Mouse (Mus musculus) lung, embryonic 16.5 days (tissue): ENCODE results near the gene Etl4. TPM values are rescaled to one million over a fixed set of nuclear protein-coding genes. Genes with fewer than 3 reads are reported as not detected.
"Not testable (repeated sequence)": the region's sequence is repeated elsewhere in the genome, so short reads cannot be mapped to it uniquely, and the experiment has no call there.

Experiments
- ATAC-seq: fragments of 200-750 bp; cut with Nextera tagmentation; 2 replicates; pipeline ENCODE4 v1.8.0; 2017; ENCODE audit warnings: low read depth, mild to moderate bottlenecking, moderate library complexity
- H3K27ac ChIP-seq: fragments of 300-500 bp; sonication (generic); 2 replicates; pipeline ENCODE4 v1.5.1; 2014; ENCODE audit warnings: mild to moderate bottlenecking, control low read depth, low read length
- H3K27me3 ChIP-seq: fragments of 300-500 bp; sonication (generic); 2 replicates; pipeline ENCODE4 v1.6.1; 2014; ENCODE audit warnings: low read depth, low read length, mixed read lengths; ENCODE audit not compliant: control insufficient read depth, insufficient read depth
- H3K36me3 ChIP-seq: fragments of 300-500 bp; sonication (generic); 2 replicates; pipeline ENCODE4 v1.6.1; 2014; ENCODE audit warnings: low read length; ENCODE audit not compliant: control insufficient read depth, insufficient read depth
- H3K4me1 ChIP-seq: fragments of 300-500 bp; sonication (generic); replicated peaks from 2 replicates; pipeline ENCODE4 v1.6.1; 2014; ENCODE audit warnings: low read length, mixed read lengths; ENCODE audit not compliant: control insufficient read depth, insufficient read depth
- H3K4me2 ChIP-seq: fragments of 300-500 bp; sonication (generic); 2 replicates; pipeline ENCODE4 v1.6.1; 2014; ENCODE audit warnings: low read depth, low read length, control low read depth
- H3K4me3 ChIP-seq: fragments of 300-500 bp; sonication (generic); 2 replicates; pipeline ENCODE4 v1.5.1; 2014; ENCODE audit warnings: mild to moderate bottlenecking, low read length, control low read depth
- H3K9ac ChIP-seq: fragments of 300-500 bp; sonication (generic); 2 replicates; pipeline ENCODE4 v1.6.1; 2014; ENCODE audit warnings: low read length, control low read depth
- H3K9me3 ChIP-seq: fragments of 300-500 bp; sonication (generic); 2 replicates; pipeline ENCODE4 v1.6.1; 2016; ENCODE audit warnings: low read length; ENCODE audit not compliant: control insufficient read depth
- WGBS: fragments of 180-500 bp; shearing (Covaris S2); extraction: QIAGEN DNeasy Blood & Tissue Kit; methylation state at CpG from one replicate; pipeline ENCODE4 v1.1.7; 2014; 5-methylcytosine and 5-hydroxymethylcytosine counted together
- polyA plus RNA-seq: library from polyadenylated mRNA; unstranded; fragments of >200 nt; fragmentation: Nextera tagmentation; extraction: Ambion mirVana; gene quantifications from 2 replicates; pipeline ENCODE4 v1.2.1, GENCODE M21; 2015

Gene Etl4
- polyA plus RNA-seq, 1 experiment from 2014 or later: 28.2 TPM

DNA sequence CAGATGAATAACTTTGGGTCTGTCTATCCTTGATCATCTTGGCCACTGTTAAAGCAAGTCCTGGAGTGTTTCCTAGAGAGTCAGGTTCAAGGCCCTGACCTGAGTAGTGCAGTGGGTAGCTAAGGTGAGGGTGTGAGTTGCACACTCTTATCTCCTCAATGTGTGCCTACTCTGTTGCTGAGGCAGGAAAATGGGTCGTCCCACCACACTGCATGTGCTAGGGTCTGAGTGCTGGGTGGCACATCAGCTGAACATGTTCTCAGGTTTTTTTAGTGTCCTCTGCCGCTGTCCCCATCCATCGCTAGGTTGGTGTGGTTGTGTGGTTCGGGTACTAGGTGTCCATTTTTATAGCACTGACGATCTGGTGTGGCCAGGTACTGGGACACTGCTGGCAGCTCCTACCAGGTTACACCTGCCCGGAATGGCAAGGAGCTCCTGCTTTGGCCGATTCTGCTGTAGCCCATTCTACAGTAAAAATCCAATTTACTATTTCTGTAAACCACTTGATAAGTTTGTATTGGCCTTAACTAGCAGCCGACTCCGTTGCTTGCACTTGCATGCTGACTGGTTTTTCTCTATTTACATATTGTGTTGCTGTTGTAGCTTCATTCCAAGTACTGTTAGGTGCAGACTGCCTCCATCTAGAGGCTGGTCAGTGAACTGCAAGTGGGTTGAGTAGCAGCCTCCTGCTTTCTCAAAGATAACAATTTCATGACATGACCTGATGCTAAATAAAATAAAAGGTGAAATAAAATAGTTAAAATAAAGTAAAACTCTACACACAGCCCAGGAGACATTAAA, 763.4 kb downstream of the Etl4 start:
- no peak overlapping the region for H3K27ac ChIP-seq
- no peaks in the 10 kb centered on the region for H3K4me1 ChIP-seq
- H3K9ac ChIP-seq: no peak overlapping the region
- no peaks in the 10 kb centered on the region for H3K27me3 ChIP-seq
- no peak for ATAC-seq
- no peak overlapping the region for H3K4me3 ChIP-seq
- H3K4me2 ChIP-seq: no peak overlapping the region
- no peaks in the 10 kb centered on the region for H3K9me3 ChIP-seq
- 58% methylated on average over 9 of the region's 9 CpGs for WGBS
- no peaks in the 10 kb centered on the region for H3K36me3 ChIP-seq

DNA sequence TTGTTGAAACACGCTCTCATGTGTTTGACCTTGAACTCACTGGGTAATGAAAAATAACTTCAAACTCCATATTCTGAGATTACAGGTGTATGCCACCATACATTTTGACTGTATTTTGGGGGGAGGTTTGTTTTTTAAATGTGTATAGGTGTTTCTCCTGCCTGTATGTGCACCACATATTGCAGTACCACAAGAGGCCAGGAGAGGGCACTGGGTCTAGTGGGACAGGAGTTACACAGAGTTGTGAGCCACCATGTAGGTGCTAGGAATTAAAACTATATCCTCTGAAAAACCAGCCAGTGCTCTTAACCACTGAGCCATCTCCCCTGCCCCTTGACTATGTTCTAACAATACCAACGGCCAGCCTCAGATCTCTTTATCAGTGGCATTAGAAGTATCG, 766.8 kb downstream of the Etl4 start:
- no peak for ATAC-seq
- Histone ChIP-seq H3K27ac (no peak overlapping the region), H3K4me1 (no peaks in the 10 kb centered on the region), H3K9ac (no peak overlapping the region), H3K9me3 (no peaks in the 10 kb centered on the region), H3K27me3 (no peaks in the 10 kb centered on the region), H3K4me3 (no peak overlapping the region), H3K36me3 (no peaks in the 10 kb centered on the region), H3K4me2 (no peak overlapping the region)
- 91% methylated on average over 3 of the region's 3 CpGs for WGBS

- no peaks in the 10 kb centered on the region for H3K4me1 ChIP-seq
- no peak overlapping the region for H3K4me3 ChIP-seq
- no peaks in the 10 kb centered on the region for H3K9me3 ChIP-seq
- no peak overlapping the region for H3K9ac ChIP-seq
- no peaks in the 10 kb centered on the region for H3K36me3 ChIP-seq
- 47% methylated on average over 7 of the region's 7 CpGs for WGBS
- no peaks in the 10 kb centered on the region for H3K27me3 ChIP-seq
- no peak overlapping the region for H3K27ac ChIP-seq
- ATAC-seq: no peak
- H3K4me2 ChIP-seq: no peak overlapping the region
Observed at GRCm38 (mm10) chr2:20678793-20679192, 769.2 kb downstream of the Etl4 start.

GRCm38 (mm10) chr2:20682203-20682602, 772.6 kb downstream of the Etl4 start:
- ATAC-seq, H3K9me3 ChIP-seq, H3K4me3 ChIP-seq, H3K9ac ChIP-seq, H3K4me2 ChIP-seq, H3K27ac ChIP-seq, H3K36me3 ChIP-seq, H3K27me3 ChIP-seq, H3K4me1 ChIP-seq: not testable (repeated sequence)
- 90% methylated on average over 6 of the region's 6 CpGs for WGBS

DNA sequence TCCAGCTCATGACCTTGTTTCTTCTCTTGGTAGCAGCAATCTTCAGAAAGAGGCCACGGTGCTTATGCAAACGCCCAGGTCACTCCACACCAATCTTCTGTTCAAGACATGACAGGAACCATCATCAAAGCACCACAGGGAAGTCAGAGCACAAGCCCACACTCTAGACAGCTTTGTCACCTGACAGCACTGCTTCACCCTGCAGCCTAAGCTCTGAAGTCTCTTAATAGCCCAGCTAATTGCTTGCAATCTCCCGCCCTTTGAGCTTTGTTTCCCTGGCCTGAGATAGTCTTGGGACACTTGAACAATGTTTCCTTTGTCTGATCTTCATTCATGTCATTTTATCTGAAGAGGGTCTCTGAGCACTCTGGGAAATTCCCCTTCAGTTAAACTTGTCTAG, 779.8 kb downstream of the Etl4 start:
- H3K36me3 ChIP-seq: no peaks in the 10 kb centered on the region
- WGBS: 40% methylated on average over 3 of the region's 3 CpGs
- no peak overlapping the region for H3K4me2 ChIP-seq
- H3K4me1 ChIP-seq: no peaks in the 10 kb centered on the region
- H3K4me3 ChIP-seq: no peak overlapping the region
- no peak overlapping the region for H3K9ac ChIP-seq
- H3K27me3 ChIP-seq: no peaks in the 10 kb centered on the region
- no peaks in the 10 kb centered on the region for H3K9me3 ChIP-seq
- no peak for ATAC-seq
- H3K27ac ChIP-seq: no peak overlapping the region

DNA sequence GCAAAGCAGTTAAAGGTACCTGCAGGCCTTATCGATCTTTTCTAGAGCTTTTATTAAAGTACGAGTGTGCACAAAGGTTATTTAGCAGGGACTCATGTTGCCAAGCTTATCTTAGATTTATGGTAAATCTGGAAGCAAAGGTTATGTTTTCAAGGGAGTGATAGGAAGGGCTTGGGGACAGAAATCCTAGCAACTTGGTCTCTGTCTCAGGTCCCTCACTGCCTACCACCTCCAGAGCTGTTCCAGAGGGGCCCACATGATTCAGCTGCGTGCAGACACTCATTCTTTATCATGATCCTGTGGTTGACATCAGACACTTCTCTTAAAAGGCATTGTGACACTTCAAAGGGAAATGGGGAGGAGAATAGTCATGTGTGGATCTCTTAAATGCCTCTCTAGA, 783.3 kb downstream of the Etl4 start:
- ATAC-seq: no peak
- no peaks in the 10 kb centered on the region for H3K9me3 ChIP-seq
- H3K4me1 ChIP-seq: no peaks in the 10 kb centered on the region
- no peak overlapping the region for H3K27ac ChIP-seq
- no peaks in the 10 kb centered on the region for H3K27me3 ChIP-seq
- H3K4me2 ChIP-seq: no peak overlapping the region
- WGBS: 63% methylated on average over 3 of the region's 3 CpGs
- no peaks in the 10 kb centered on the region for H3K36me3 ChIP-seq
- H3K9ac ChIP-seq: no peak overlapping the region
- no peak overlapping the region for H3K4me3 ChIP-seq

DNA sequence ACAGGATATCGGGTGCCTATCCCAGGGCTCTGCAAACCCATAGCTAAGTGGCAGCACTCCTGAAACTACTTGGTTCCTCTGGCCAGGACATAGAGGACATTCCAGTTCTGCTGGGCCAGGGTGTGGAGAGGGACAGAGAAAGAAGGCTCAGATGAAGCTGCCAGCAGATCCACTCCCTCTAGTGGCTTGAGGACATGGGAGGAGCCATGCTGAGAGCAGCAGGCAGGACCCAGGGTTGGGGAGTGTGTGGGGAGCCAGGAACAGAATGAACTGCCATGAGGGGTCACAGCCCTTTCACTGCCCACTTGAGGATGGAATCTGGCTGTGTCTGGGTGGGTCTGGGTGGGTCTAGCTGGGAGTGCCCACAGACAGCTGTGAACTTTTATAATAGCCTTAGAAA, 784.2 kb downstream of the Etl4 start:
- Histone ChIP-seq H3K4me2 (no peak overlapping the region), H3K27me3 (no peaks in the 10 kb centered on the region), H3K27ac (no peak overlapping the region), H3K9me3 (no peaks in the 10 kb centered on the region), H3K9ac (no peak overlapping the region), H3K36me3 (no peaks in the 10 kb centered on the region), H3K4me3 (no peak overlapping the region), H3K4me1 (no peaks in the 10 kb centered on the region)
- peak; percentile 52 for ATAC-seq
- 72% methylated on average over 1 of the region's 1 CpGs for WGBS

- Histone ChIP-seq H3K4me2 (no peak overlapping the region), H3K36me3 (no peaks in the 10 kb centered on the region), H3K4me1 (no peaks in the 10 kb centered on the region), H3K27me3 (no peaks in the 10 kb centered on the region), H3K4me3 (no peak overlapping the region), H3K9me3 (no peaks in the 10 kb centered on the region), H3K27ac (no peak overlapping the region), H3K9ac (no peak overlapping the region)
- WGBS: 65% methylated on average over 1 of the region's 1 CpGs
- no peak for ATAC-seq
Observed at GRCm38 (mm10) chr2:20697719-20698118, 788.1 kb downstream of the Etl4 start.

- H3K9ac ChIP-seq: no peak overlapping the region
- H3K4me3 ChIP-seq: no peak overlapping the region
- no peak for ATAC-seq
- whole genome bisulfite sequencing: 71% methylated on average over 4 of the region's 4 CpGs
- H3K27ac ChIP-seq: no peak overlapping the region
- H3K4me2 ChIP-seq: no peak overlapping the region
- H3K36me3 ChIP-seq: 0 out of 2 replicates have a peak, but pooled peaks cover 3% of the 10 kb centered on the region
- H3K9me3 ChIP-seq: no peaks in the 10 kb centered on the region
- H3K4me1 ChIP-seq: no peaks in the 10 kb centered on the region
- no peaks in the 10 kb centered on the region for H3K27me3 ChIP-seq
Observed at GRCm38 (mm10) chr2:20705110-20705509, 795.5 kb downstream of the Etl4 start.
